Mouse (Mus musculus) midbrain, embryonic 16.5 days (tissue): ENCODE data around the gene A330070K13Rik. TPM values are rescaled to one million over a fixed set of nuclear protein-coding genes. Genes with fewer than 3 reads are reported as not detected.

ENCODE experiments used
- ATAC-seq: fragments of 200-750 bp; cut with Nextera tagmentation; 2 replicates; pipeline ENCODE4 v1.8.0; 2017; ENCODE audit warnings: moderate TSS enrichment
- H3K27ac ChIP-seq: fragments of 300-500 bp; sonication (generic); 2 replicates; pipeline ENCODE4 v1.5.1; 2014; ENCODE audit warnings: mild to moderate bottlenecking, low read length, mixed read lengths
- H3K27me3 ChIP-seq: fragments of 300-500 bp; sonication (generic); 2 replicates; pipeline ENCODE4 v1.6.1; 2014; ENCODE audit warnings: low read depth, low read length, mixed read lengths; ENCODE audit not compliant: control insufficient read depth, insufficient read depth
- H3K36me3 ChIP-seq: fragments of 300-500 bp; sonication (generic); 2 replicates; pipeline ENCODE4 v1.6.1; 2014; ENCODE audit warnings: mild to moderate bottlenecking, low read length, moderate library complexity, mixed read lengths; ENCODE audit not compliant: control insufficient read depth, insufficient read depth
- H3K4me1 ChIP-seq: fragments of 300-500 bp; sonication (generic); 2 replicates; pipeline ENCODE4 v1.6.1; 2014; ENCODE audit warnings: mild to moderate bottlenecking, low read length, mixed read lengths; ENCODE audit not compliant: control insufficient read depth, insufficient read depth
- H3K4me2 ChIP-seq: fragments of 300-500 bp; sonication (generic); 2 replicates; pipeline ENCODE4 v1.6.1; 2014; ENCODE audit warnings: mild to moderate bottlenecking, low read length, mixed read lengths
- H3K4me3 ChIP-seq: fragments of 300-500 bp; sonication (generic); 2 replicates; pipeline ENCODE4 v1.5.1; 2014; ENCODE audit warnings: low read depth, mild to moderate bottlenecking, low read length, moderate library complexity, mixed read lengths
- H3K9ac ChIP-seq: fragments of 300-500 bp; sonication (generic); 2 replicates; pipeline ENCODE4 v1.6.1; 2014; ENCODE audit warnings: low read depth, low read length, mixed read lengths
- H3K9me3 ChIP-seq: fragments of 300-500 bp; sonication (generic); replicated peaks from 2 replicates; pipeline ENCODE4 v1.6.1; 2014; ENCODE audit warnings: mild to moderate bottlenecking, low read length, mixed read lengths; ENCODE audit not compliant: control insufficient read depth, poor library complexity, severe bottlenecking
- WGBS: fragments of 180-500 bp; shearing (Covaris S2); extraction: QIAGEN DNeasy Blood & Tissue Kit; methylation state at CpG from one replicate; pipeline ENCODE4 v1.1.7; 2014; 5-methylcytosine and 5-hydroxymethylcytosine counted together
- polyA plus RNA-seq: library from polyadenylated mRNA; unstranded; fragments of >200 nt; fragmentation: Nextera tagmentation; extraction: Ambion mirVana; gene quantifications from 2 replicates; pipeline ENCODE4 v1.2.1, GENCODE M21; 2015

Gene A330070K13Rik
- not detected in 2 replicates for polyA plus RNA-seq

- no peak for ATAC-seq
- H3K4me1 ChIP-seq, result peaks cover 4% of the 10 kb centered on the region; the same call in 1 of the 2 replicates
- peak within 1 kb of the TSS; percentile 52 for H3K4me2 ChIP-seq
- H3K27me3 ChIP-seq, result no peaks in the 10 kb centered on the region
- WGBS, result 14% methylated on average over 13 of the region's 13 CpGs
- no peaks in the 10 kb centered on the region for H3K36me3 ChIP-seq
- H3K9ac ChIP-seq, result peak within 1 kb of the TSS; percentile 45
- no peak within 1 kb of the TSS for H3K27ac ChIP-seq
- H3K4me3 ChIP-seq, result peak within 1 kb of the TSS; percentile 16
- H3K9me3 ChIP-seq, result no peaks in the 10 kb centered on the region
These were observed at the start of gene A330070K13Rik for GRCm38 (mm10) chr5:130384222-130384912. Gene A330070K13Rik, minus strand, starts transcription at chr5:130384631.

DNA sequence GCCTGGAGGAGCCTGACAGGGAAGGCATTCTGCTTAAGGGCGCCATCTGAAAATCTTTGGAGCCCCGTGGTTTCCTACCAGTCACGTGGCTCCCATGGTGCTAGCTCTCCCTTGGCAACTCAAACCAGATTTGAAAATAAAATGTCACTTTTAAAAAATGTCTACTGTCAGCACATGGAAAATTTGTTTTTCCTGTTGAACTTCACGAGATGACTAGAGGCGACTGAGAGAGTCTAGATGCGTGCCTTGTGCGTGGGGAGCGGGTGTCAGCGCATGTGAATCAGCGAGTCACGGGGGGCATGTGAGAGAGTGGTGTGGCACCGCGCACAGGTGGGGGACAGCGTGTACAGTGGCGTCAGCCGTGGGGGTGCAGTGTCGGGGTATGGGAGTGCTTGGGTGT is 27.1 kb upstream of the A330070K13Rik start:
- Histone ChIP-seq H3K9me3 (no peaks in the 10 kb centered on the region; the same call in 1 of the 2 replicates), H3K4me2 (no peak overlapping the region), H3K27me3 (no peaks in the 10 kb centered on the region), H3K4me1 (no peaks in the 10 kb centered on the region), H3K4me3 (no peak overlapping the region), H3K27ac (no peak overlapping the region), H3K9ac (no peak overlapping the region), H3K36me3 (no peaks in the 10 kb centered on the region)
- 95% methylated on average over 17 of the region's 17 CpGs for WGBS
- ATAC-seq, result no peak

- 98% methylated on average over 6 of the region's 6 CpGs for WGBS
- ATAC-seq, result no peak
- H3K9ac ChIP-seq, result no peak overlapping the region
- no peaks in the 10 kb centered on the region for H3K4me1 ChIP-seq
- no peaks in the 10 kb centered on the region for H3K27me3 ChIP-seq
- H3K4me2 ChIP-seq, result no peak overlapping the region
- H3K27ac ChIP-seq, result no peak overlapping the region
- H3K4me3 ChIP-seq, result no peak overlapping the region
- no peaks in the 10 kb centered on the region; the same call in 1 of the 2 replicates for H3K9me3 ChIP-seq
- H3K36me3 ChIP-seq, result no peaks in the 10 kb centered on the region
These were observed 25.3 kb upstream of the A330070K13Rik start for GRCm38 (mm10) chr5:130409706-130410105.

DNA sequence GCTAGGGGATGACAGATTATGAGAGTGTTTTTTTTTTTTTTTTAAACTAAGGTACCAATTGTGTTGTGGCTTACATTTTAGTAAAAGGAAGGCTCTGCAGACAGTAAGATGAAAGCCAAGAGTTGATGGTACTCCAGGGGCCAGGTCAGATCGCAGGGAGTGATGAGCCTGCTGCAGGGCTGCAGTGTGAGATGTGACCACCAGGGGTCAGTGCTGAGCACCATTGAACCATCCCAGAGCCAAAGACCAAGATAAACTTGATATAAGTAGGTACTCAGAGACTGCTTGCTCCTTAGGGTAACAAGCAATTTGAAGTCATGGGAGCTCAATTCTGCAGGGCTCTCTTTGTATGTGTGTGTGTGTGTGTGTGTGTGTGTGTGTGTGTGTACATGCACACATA is 20.8 kb upstream of the A330070K13Rik start:
- Histone ChIP-seq H3K4me1 (no peaks in the 10 kb centered on the region), H3K9me3 (no peaks in the 10 kb centered on the region), H3K27me3 (no peaks in the 10 kb centered on the region), H3K9ac (no peak overlapping the region), H3K4me3 (no peak overlapping the region), H3K4me2 (no peak overlapping the region), H3K36me3 (no peaks in the 10 kb centered on the region), H3K27ac (no peak overlapping the region)
- 37% methylated on average over 1 of the region's 1 CpGs for WGBS
- ATAC-seq, result no peak

DNA sequence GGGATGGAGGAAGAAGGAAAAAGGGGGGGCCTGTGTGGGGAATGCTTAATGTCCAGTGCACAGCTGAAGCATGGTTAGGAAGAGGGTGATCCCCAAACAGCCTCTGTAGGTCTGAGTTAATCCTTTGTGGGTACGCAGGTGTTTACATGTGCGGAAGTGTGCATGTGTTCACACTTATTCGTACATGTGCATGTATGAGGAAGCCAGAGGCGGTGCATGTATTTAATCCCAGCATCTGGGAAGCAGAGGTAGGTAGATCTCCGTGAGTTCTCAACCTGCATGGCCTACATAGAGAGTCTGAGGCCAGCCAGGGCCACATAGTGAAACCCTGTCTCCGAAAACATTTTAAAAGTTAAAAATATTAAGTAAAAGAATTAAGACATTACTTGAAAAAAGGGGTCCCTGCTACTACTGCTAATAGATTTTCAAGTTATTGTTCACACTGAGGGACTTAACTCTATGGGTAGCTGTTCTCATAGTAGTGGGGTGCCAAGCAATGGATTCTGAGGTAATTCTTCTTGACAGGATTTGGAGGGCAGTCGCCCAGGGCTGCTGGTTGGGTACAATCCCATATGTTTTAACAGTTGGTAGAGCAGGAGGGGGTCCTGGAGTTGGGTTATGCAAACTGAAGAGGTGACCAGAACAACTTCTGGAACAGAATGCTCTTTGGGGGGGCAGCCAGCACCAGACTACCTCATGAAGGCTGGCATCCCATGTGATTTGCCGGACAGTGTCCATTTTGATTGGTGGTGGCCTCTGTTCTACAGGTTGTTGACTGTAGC is 15.9 kb upstream of the A330070K13Rik start:
- Histone ChIP-seq H3K4me1 (no peaks in the 10 kb centered on the region), H3K36me3 (no peaks in the 10 kb centered on the region), H3K4me2 (no peak overlapping the region), H3K9me3 (no peaks in the 10 kb centered on the region), H3K27ac (no peak overlapping the region), H3K27me3 (no peaks in the 10 kb centered on the region), H3K9ac (no peak overlapping the region), H3K4me3 (no peak overlapping the region)
- WGBS, result 93% methylated on average over 8 of the region's 8 CpGs
- ATAC-seq, result no peak

- H3K27me3 ChIP-seq, result no peaks in the 10 kb centered on the region
- H3K4me2 ChIP-seq, result no peak overlapping the region
- H3K36me3 ChIP-seq, result no peaks in the 10 kb centered on the region
- no peak overlapping the region for H3K27ac ChIP-seq
- WGBS, result 81% methylated on average over 6 of the region's 6 CpGs
- no peak overlapping the region for H3K9ac ChIP-seq
- H3K4me1 ChIP-seq, result no peaks in the 10 kb centered on the region
- no peaks in the 10 kb centered on the region for H3K9me3 ChIP-seq
- no peak for ATAC-seq
- no peak overlapping the region for H3K4me3 ChIP-seq
These were observed 10.7 kb upstream of the A330070K13Rik start for GRCm38 (mm10) chr5:130395142-130395541.

GRCm38 (mm10) chr5:130394386-130394785 is 10.0 kb upstream of the A330070K13Rik start:
- H3K9me3 ChIP-seq, result no peaks in the 10 kb centered on the region
- H3K27ac ChIP-seq, result no peak overlapping the region
- ATAC-seq, result no peak
- H3K36me3 ChIP-seq, result no peaks in the 10 kb centered on the region
- no peaks in the 10 kb centered on the region for H3K27me3 ChIP-seq
- H3K4me1 ChIP-seq, result no peaks in the 10 kb centered on the region
- 78% methylated on average over 8 of the region's 8 CpGs for WGBS
- no peak overlapping the region for H3K4me3 ChIP-seq
- no peak overlapping the region for H3K9ac ChIP-seq
- H3K4me2 ChIP-seq, result no peak overlapping the region

- Histone ChIP-seq H3K4me1 (no peaks in the 10 kb centered on the region), H3K27ac (no peak overlapping the region), H3K9ac (no peak overlapping the region), H3K27me3 (no peaks in the 10 kb centered on the region), H3K9me3 (no peaks in the 10 kb centered on the region), H3K4me2 (no peak overlapping the region), H3K36me3 (no peaks in the 10 kb centered on the region), H3K4me3 (no peak overlapping the region)
- ATAC-seq, result no peak
- WGBS, result 41% methylated on average over 8 of the region's 8 CpGs
These were observed 9.4 kb upstream of the A330070K13Rik start for GRCm38 (mm10) chr5:130393618-130394355.
